Comparison of ENCODE assay signal across 8 mouse cellular contexts in the genomic region with DNA sequence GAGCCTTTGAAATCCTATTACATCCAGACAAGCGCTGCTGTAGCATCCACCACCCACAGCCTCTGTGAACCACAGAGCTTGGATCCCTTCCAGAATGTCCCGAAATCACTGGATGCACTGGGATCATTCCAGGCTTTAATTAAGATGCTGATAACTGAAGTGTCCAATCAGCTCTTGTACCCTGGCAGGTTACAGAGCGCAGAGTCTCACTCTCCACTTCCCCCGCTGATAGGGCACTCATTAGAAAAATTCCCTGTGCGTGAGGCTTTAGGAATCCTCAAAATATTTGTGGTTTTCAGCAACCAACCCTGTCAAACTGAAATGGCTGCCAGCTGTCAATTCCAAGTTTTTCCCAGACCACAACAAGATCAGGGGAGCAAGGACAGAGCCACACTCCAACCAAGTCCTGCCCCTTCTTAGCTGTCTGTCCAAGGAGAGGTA. TPM values are rescaled to one million over a fixed set of nuclear protein-coding genes. Genes with fewer than 3 reads are reported as not detected.
DNase-seq lines count a peak whose midpoint lies in the region; ATAC-seq and TF ChIP-seq lines count a peak whose summit lies in the region.

No protein-coding gene starts in this region.

- H3K4me1 ChIP-seq in limb, embryonic 14.5 days (ENCODE audit: control insufficient read depth, insufficient read depth, low read length): no peaks in the 10 kb centered on the region
- no peaks in the 10 kb centered on the region for H3K4me1 ChIP-seq in limb, embryonic 10.5 days
- peaks cover 30% of the 10 kb centered on the region for H3K4me1 ChIP-seq in heart, embryonic 10.5 days
- peaks cover 6% of the 10 kb centered on the region for H3K4me1 ChIP-seq in liver, embryonic 13.5 days (replicated peaks)

- no peaks in the 10 kb centered on the region for H3K36me3 ChIP-seq in limb, embryonic 14.5 days (ENCODE audit: control insufficient read depth, insufficient read depth, low read length)
- H3K36me3 ChIP-seq in limb, embryonic 10.5 days: no peaks in the 10 kb centered on the region
- H3K36me3 ChIP-seq in heart, embryonic 10.5 days: no peaks in the 10 kb centered on the region
- H3K36me3 ChIP-seq in liver, embryonic 13.5 days: no peaks in the 10 kb centered on the region

- H3K9ac ChIP-seq in limb, embryonic 14.5 days (ENCODE audit: low read depth, low read length, severe bottlenecking): no peak overlapping the region; the same call in 1 of the 2 replicates
- H3K9ac ChIP-seq in liver, embryonic 13.5 days: no peak overlapping the region

- H3K27me3 ChIP-seq in limb, embryonic 14.5 days (ENCODE audit: control insufficient read depth, insufficient read depth, low read length): no peaks in the 10 kb centered on the region
- H3K27me3 ChIP-seq in limb, embryonic 10.5 days (ENCODE audit: low read depth, poor library complexity, severe bottlenecking): no peaks in the 10 kb centered on the region
- no peaks in the 10 kb centered on the region for H3K27me3 ChIP-seq in heart, embryonic 10.5 days (ENCODE audit: insufficient read depth, poor library complexity, severe bottlenecking)
- H3K27me3 ChIP-seq in liver, embryonic 13.5 days: no peaks in the 10 kb centered on the region

- H3K9me3 ChIP-seq in limb, embryonic 14.5 days (ENCODE audit: control insufficient read depth, low read length): no peaks in the 10 kb centered on the region
- H3K9me3 ChIP-seq in limb, embryonic 10.5 days (replicated peaks): no peaks in the 10 kb centered on the region
- H3K9me3 ChIP-seq in heart, embryonic 10.5 days: no peaks in the 10 kb centered on the region
- no peaks in the 10 kb centered on the region for H3K9me3 ChIP-seq in liver, embryonic 13.5 days (replicated peaks)

- H3K4me2 ChIP-seq in limb, embryonic 14.5 days (replicated peaks; ENCODE audit: low read depth, low read length, severe bottlenecking): no peak overlapping the region
- no peak overlapping the region for H3K4me2 ChIP-seq in liver, embryonic 13.5 days

- 50% methylated on average over 5 of the region's 5 CpGs for WGBS in limb, embryonic 14.5 days
- WGBS in limb, embryonic 10.5 days: 82% methylated on average over 5 of the region's 5 CpGs
- WGBS in heart, embryonic 10.5 days: 24% methylated on average over 5 of the region's 5 CpGs
- 72% methylated on average over 5 of the region's 5 CpGs for WGBS in liver, embryonic 13.5 days (ENCODE audit: insufficient replicate concordance)

- H3K27ac ChIP-seq in limb, embryonic 14.5 days (replicated peaks; ENCODE audit: low read depth, low read length): no peak overlapping the region
- H3K27ac ChIP-seq in limb, embryonic 10.5 days: no peak overlapping the region
- peak overlapping the region; percentile 42; the same call in 1 of the 2 replicates for H3K27ac ChIP-seq in heart, embryonic 10.5 days
- no peak overlapping the region for H3K27ac ChIP-seq in liver, embryonic 13.5 days

- peak; percentile 17 for DNase-seq in limb, embryonic 14.5 days (ENCODE audit: low spot score)
- DNase-seq in limb, embryonic 10.5 days (ENCODE audit: low spot score): no peak
- peak; percentile 85 for DNase-seq in brain, embryonic 14.5 days (ENCODE audit: low read depth)
- DNase-seq in heart, embryonic 10.5 days (ENCODE audit: low spot score): peak; percentile 88
- no peak for DNase-seq in liver, embryonic 13.5 days
- no peak for DNase-seq in right cerebral cortex, postnatal 10 days (ENCODE audit: low spot score in 2 of 2)
- DNase-seq in left cerebral cortex, adult 9 months (ENCODE audit: low spot score in 2 of 2): no peak

- TF ChIP-seq CTCF in brain, embryonic 14.5 days (IDR thresholded peaks at IDR 0.05; ENCODE audit: borderline replicate concordance, extremely low read depth, insufficient read depth, insufficient read length): no peak

- no peak for ATAC-seq in limb, embryonic 14.5 days (ENCODE audit: low FRiP score, low read depth)
- 0 out of 2 replicates have a peak, but pooled peaks have one; percentile 10 for ATAC-seq in liver, embryonic 13.5 days (ENCODE audit: low read depth)
- ATAC-seq in inflammation-experienced regulatory T-cells, adult 6 months: no peak

- H3K4me3 ChIP-seq in limb, embryonic 14.5 days (replicated peaks; ENCODE audit: low read length): no peak overlapping the region
- H3K4me3 ChIP-seq in limb, embryonic 10.5 days: no peak overlapping the region
- H3K4me3 ChIP-seq in heart, embryonic 10.5 days: no peak overlapping the region
- H3K4me3 ChIP-seq in liver, embryonic 13.5 days (replicated peaks): no peak overlapping the region

- no peak for TF ChIP-seq POLR2A in limb, embryonic 14.5 days (IDR thresholded peaks at IDR 0.05; ENCODE audit: borderline replicate concordance, extremely low read depth, insufficient read depth, insufficient read length)
- TF ChIP-seq POLR2A in brain, embryonic 14.5 days (IDR thresholded peaks at IDR 0.05; ENCODE audit: borderline replicate concordance, extremely low read depth, insufficient read depth, insufficient read length, poor library complexity, severe bottlenecking): no peak

RNA-seq across cellular contexts. Expression of a gene that starts 2.2 kb away (rescaled TPM):
- 0.03 and 0.08 TPM in 2 replicates for polyA plus RNA-seq in limb, embryonic 14.5 days (2012; rRNA removed)
- not detected in 2 replicates for polyA plus RNA-seq in limb, embryonic 14.5 days (2014; fragmentation: Nextera tagmentation; extraction: Ambion mirVana)
- not detected in 2 replicates for polyA plus RNA-seq in limb, embryonic 10.5 days (2016; fragmentation: Nextera tagmentation; extraction: Ambion mirVana)
- 0.04 and 0.07 TPM in 2 replicates for polyA plus RNA-seq in brain, embryonic 14.5 days (2012; rRNA removed)
- 0.16 and 0.57 TPM in 2 replicates for polyA plus RNA-seq in heart, embryonic 10.5 days (2016; fragmentation: Nextera tagmentation; extraction: Ambion mirVana)
- 2.9 and 3.7 TPM in 2 replicates for polyA plus RNA-seq in liver, embryonic 13.5 days (2015; fragmentation: Nextera tagmentation; extraction: Ambion mirVana)
- not detected for polyA plus RNA-seq in inflammation-experienced regulatory T-cells, adult 6 months (2017; shearing (Covaris generic))

Comparison
In these comparisons a context has a peak if more than half of its experiments do, and no peak if none do; other contexts are left out.
1. DNase-seq: peak in limb, embryonic 14.5 days (single experiment), brain, embryonic 14.5 days (single experiment) and heart, embryonic 10.5 days (single experiment); none in limb, embryonic 10.5 days (single experiment), liver, embryonic 13.5 days (single experiment), right cerebral cortex, postnatal 10 days (0 of 2) and left cerebral cortex, adult 9 months (0 of 2).